In genomic region chr7:144684467-144684866, GRCm38 (mm10) we compare ENCODE assay signal across 9 mouse cellular contexts.
DNase-seq lines count a peak whose midpoint lies in the region; ATAC-seq and TF ChIP-seq lines count a peak whose summit lies in the region.
"Had no signal": no experiment of that assay in that cellular context is flagged by ENCODE, and none has a peak within 500 bp of the region (broad histone marks: within the 10 kb centered on the region; RNA-seq: fewer than 3 reads in every experiment).

No protein-coding gene starts in this region.

- H3K27me3 ChIP-seq in C2C12 (ENCODE audit: control insufficient read depth, insufficient read depth, insufficient read length): no peaks in the 10 kb centered on the region
- no peaks in the 10 kb centered on the region for H3K27me3 ChIP-seq in lung, postnatal 0 days (replicated peaks; ENCODE audit: insufficient read depth, low read length)
- H3K27me3 ChIP-seq in intestine, postnatal 0 days (replicated peaks; ENCODE audit: control insufficient read depth, insufficient read depth, low read length): 0 out of 2 replicates have a peak, but pooled peaks cover 3% of the 10 kb centered on the region

- DNase-seq in kidney, postnatal 10 days: peak; percentile 64
- no peak for DNase-seq in kidney, postnatal 36 days
- peak; percentile 26 for DNase-seq in brain, embryonic 18.5 days (ENCODE audit: low read depth, low spot score)
- DNase-seq in lung, postnatal 0 days (ENCODE audit: low spot score): peak; percentile 60
- DNase-seq in spleen, postnatal 10 days (ENCODE audit: low spot score in 2 of 2): no peak
- DNase-seq: kidney, adult 11 months had no signal

- no peak for TF ChIP-seq EP300 in lung, postnatal 0 days (IDR thresholded peaks at IDR 0.05)

- peak; percentile 54 for ATAC-seq in lung, postnatal 0 days
- ATAC-seq in intestine, postnatal 0 days: no peak

- no peak overlapping the region for H3K4me3 ChIP-seq in C2C12 (ENCODE audit: insufficient read depth, poor library complexity, severe bottlenecking)
- no peak overlapping the region for H3K4me3 ChIP-seq in lung, postnatal 0 days (ENCODE audit: low read depth, low read length)
- no peak overlapping the region for H3K4me3 ChIP-seq in intestine, postnatal 0 days (ENCODE audit: low read depth, low read length)
- H3K4me3 ChIP-seq: embryonic facial prominence, embryonic 13.5 days had no signal

- no peaks in the 10 kb centered on the region for H3K9me3 ChIP-seq in lung, postnatal 0 days (ENCODE audit: low read length)
- no peaks in the 10 kb centered on the region for H3K9me3 ChIP-seq in intestine, postnatal 0 days (ENCODE audit: control insufficient read depth)
- H3K9me3 ChIP-seq: embryonic facial prominence, embryonic 13.5 days had no signal

- H3K79me3 ChIP-seq in C2C12 (ENCODE audit: low read depth): no peaks in the 10 kb centered on the region

- no peak overlapping the region for H3ac ChIP-seq in C2C12 (ENCODE audit: control insufficient read depth, insufficient read length, low read depth)

- no peak overlapping the region for H3K4me2 ChIP-seq in lung, postnatal 0 days (replicated peaks; ENCODE audit: low read depth, low read length)
- H3K4me2 ChIP-seq in intestine, postnatal 0 days (replicated peaks; ENCODE audit: low read depth): no peak overlapping the region
- H3K4me2 ChIP-seq: embryonic facial prominence, embryonic 13.5 days had no signal

- WGBS in lung, postnatal 0 days: 12% methylated on average over 5 of the region's 5 CpGs
- 35% methylated on average over 5 of the region's 5 CpGs for WGBS in intestine, postnatal 0 days

- no peaks in the 10 kb centered on the region for H3K79me2 ChIP-seq in C2C12 (ENCODE audit: control insufficient read depth, insufficient read depth)

- no peak overlapping the region for H3K9ac ChIP-seq in lung, postnatal 0 days (replicated peaks; ENCODE audit: low read depth)
- H3K9ac ChIP-seq in intestine, postnatal 0 days (ENCODE audit: low read depth, low read length): no peak overlapping the region
- H3K9ac ChIP-seq: embryonic facial prominence, embryonic 13.5 days had no signal

- no peaks in the 10 kb centered on the region for H3K36me3 ChIP-seq in C2C12 (ENCODE audit: control insufficient read depth, insufficient read depth)
- H3K36me3 ChIP-seq in lung, postnatal 0 days (ENCODE audit: insufficient read depth, low read length): no peaks in the 10 kb centered on the region
- H3K36me3 ChIP-seq in intestine, postnatal 0 days (ENCODE audit: control insufficient read depth, insufficient read depth): no peaks in the 10 kb centered on the region
- H3K36me3 ChIP-seq: embryonic facial prominence, embryonic 13.5 days had no signal

- TF ChIP-seq CTCF in C2C12 (IDR thresholded peaks at IDR 0.05; ENCODE audit: control insufficient read depth, insufficient read depth, insufficient read length): no peak
- TF ChIP-seq CTCF in lung, postnatal 0 days (IDR thresholded peaks at IDR 0.05): no peak
- TF ChIP-seq CTCF in intestine, postnatal 0 days (IDR thresholded peaks at IDR 0.05; ENCODE audit: low read depth): no peak

- H3K4me1 ChIP-seq in lung, postnatal 0 days (ENCODE audit: insufficient read depth, low read depth, low read length): peaks cover 8% of the 10 kb centered on the region; the same call in 1 of the 2 replicates
- no peaks in the 10 kb centered on the region for H3K4me1 ChIP-seq in intestine, postnatal 0 days (replicated peaks; ENCODE audit: control insufficient read depth, insufficient read depth, low read length)

- H3K27ac ChIP-seq in lung, postnatal 0 days (ENCODE audit: low read length): no peak overlapping the region
- no peak overlapping the region for H3K27ac ChIP-seq in intestine, postnatal 0 days (ENCODE audit: low read depth, low read length)
- H3K27ac ChIP-seq: embryonic facial prominence, embryonic 13.5 days had no signal

TF ChIP-seq in C2C12, 6 proteins besides CTCF, POLR2A, EP300 and RAD21:
- TF ChIP-seq MYOG (IDR thresholded peaks at IDR 0.05; ENCODE audit: control insufficient read depth, extremely low read depth, insufficient read length): no peak
- TF ChIP-seq MYOD1 (IDR thresholded peaks at IDR 0.05; ENCODE audit: control insufficient read depth, insufficient read length, low read depth): peak; percentile 62
- no peak for TF ChIP-seq CEBPB (IDR thresholded peaks at IDR 0.05; ENCODE audit: low read depth)
- TF ChIP-seq FOSL1 (IDR thresholded peaks at IDR 0.05; ENCODE audit: insufficient read depth, low read length, poor library complexity, severe bottlenecking): peak; percentile 73
- peak; percentile 31 for TF ChIP-seq MAX (IDR thresholded peaks at IDR 0.05)
TF ChIP-seq in C2C12: peak in this region for 3.

Comparison
In these comparisons a context has a peak if more than half of its experiments do, and no peak if none do; other contexts are left out.
1. DNase-seq: peak in kidney, postnatal 10 days (single experiment), brain, embryonic 18.5 days (single experiment) and lung, postnatal 0 days (single experiment); none in kidney, postnatal 36 days (0 of 2) and spleen, postnatal 10 days (0 of 2).